Mouse (Mus musculus) hindbrain, postnatal 0 days (tissue): ENCODE results near the gene Pde4d. TPM values are rescaled to one million over a fixed set of nuclear protein-coding genes. Genes with fewer than 3 reads are reported as not detected.
A peak's percentile ranks its signal among the peaks of the same experiment; 100 is the strongest.

Source experiments
- ATAC-seq: fragments of 200-750 bp; cut with Nextera tagmentation; 2 replicates; pipeline ENCODE4 v1.8.0; 2017; ENCODE audit warnings: mild to moderate bottlenecking, moderate TSS enrichment, moderate library complexity
- DNase-seq: peaks from one replicate; pipeline ENCODE4 v3.0.0-alpha.2; 2015; ENCODE audit warnings: low spot score
- H3K27ac ChIP-seq: fragments of 300-500 bp; sonication (generic); 2 replicates; pipeline ENCODE4 v1.5.1; 2014; ENCODE audit warnings: mild to moderate bottlenecking
- H3K27me3 ChIP-seq: fragments of 300-500 bp; sonication (generic); 2 replicates; pipeline ENCODE4 v1.6.1; 2014; ENCODE audit warnings: low read length, mixed read lengths; ENCODE audit not compliant: insufficient read depth
- H3K36me3 ChIP-seq: fragments of 300-500 bp; sonication (generic); 2 replicates; pipeline ENCODE4 v1.6.1; 2014; ENCODE audit warnings: low read length, mixed read lengths; ENCODE audit not compliant: insufficient read depth
- H3K4me1 ChIP-seq: fragments of 300-500 bp; sonication (generic); 2 replicates; pipeline ENCODE4 v1.6.1; 2014; ENCODE audit warnings: antibody characterized with exemption, low read length, mixed read lengths; ENCODE audit not compliant: insufficient read depth
- H3K4me2 ChIP-seq: fragments of 300-500 bp; sonication (generic); 2 replicates; pipeline ENCODE4 v1.6.1; 2014; ENCODE audit warnings: low read depth, mild to moderate bottlenecking, low read length, moderate library complexity, mixed read lengths
- H3K4me3 ChIP-seq: fragments of 300-500 bp; sonication (generic); 2 replicates; pipeline ENCODE4 v1.5.1; 2014; ENCODE audit warnings: low read length
- H3K9ac ChIP-seq: fragments of 300-500 bp; sonication (generic); replicated peaks from 2 replicates; pipeline ENCODE4 v1.6.1; 2014; ENCODE audit warnings: mild to moderate bottlenecking, low read length, moderate library complexity, mixed read lengths
- H3K9me3 ChIP-seq: fragments of 300-500 bp; sonication (generic); 2 replicates; pipeline ENCODE4 v1.6.1; 2016; ENCODE audit warnings: low read length, mixed read lengths
- CTCF ChIP-seq: IDR thresholded peaks from 2 replicates; pipeline ENCODE4 v1.5.1; 2016; ENCODE audit warnings: antibody characterized with exemption, control low read depth, low read depth
- WGBS: fragments of 180-500 bp; shearing (Covaris S2); extraction: QIAGEN DNeasy Blood & Tissue Kit; methylation state at CpG from one replicate; pipeline ENCODE4 v1.1.7; 2014; 5-methylcytosine and 5-hydroxymethylcytosine counted together
- polyA plus RNA-seq: library from polyadenylated mRNA; unstranded; fragments of >200 nt; fragmentation: Nextera tagmentation; extraction: Ambion mirVana; gene quantifications from 2 replicates; pipeline ENCODE4 v1.2.1, GENCODE M21; 2015
- total RNA-seq: library from RNA; depleted of rRNA; stranded (reverse); fragments of >200 nt; gene quantifications from 2 replicates; pipeline ENCODE4 v1.2.3, GENCODE M21; 2014

Pde4d gene
- total and polyA plus RNA-seq, 2 experiments from 2014 or later, result 19.3 to 77.1 TPM

GRCm38 (mm10) chr13:109487378-109487777 is 1037.6 kb downstream of the Pde4d start:
- DNase-seq, result peak; percentile 66
- Histone ChIP-seq H3K4me1 (peaks cover 3% of the 10 kb centered on the region; the same call in 1 of the 2 replicates), H3K36me3 (no peaks in the 10 kb centered on the region), H3K9ac (no peak overlapping the region), H3K4me3 (no peak overlapping the region), H3K27me3 (no peaks in the 10 kb centered on the region), H3K4me2 (no peak overlapping the region), H3K9me3 (no peaks in the 10 kb centered on the region), H3K27ac (no peak overlapping the region)
- 43% methylated on average over 2 of the region's 2 CpGs for WGBS
- 0 out of 2 replicates have a peak, but pooled peaks have one; percentile 45 for ATAC-seq
- TF ChIP-seq CTCF, result no peak

GRCm38 (mm10) chr13:109490853-109491252 is 1041.1 kb downstream of the Pde4d start:
- Histone ChIP-seq H3K9me3 (no peaks in the 10 kb centered on the region), H3K4me2 (no peak overlapping the region), H3K4me3 (no peak overlapping the region), H3K27ac (no peak overlapping the region), H3K4me1 (peaks cover 3% of the 10 kb centered on the region; the same call in 1 of the 2 replicates), H3K27me3 (no peaks in the 10 kb centered on the region), H3K9ac (no peak overlapping the region), H3K36me3 (no peaks in the 10 kb centered on the region)
- 29% methylated on average over 2 of the region's 2 CpGs for WGBS
- peak; percentile 5 for DNase-seq
- no peak for TF ChIP-seq CTCF
- no peak for ATAC-seq

- Histone ChIP-seq H3K9me3 (no peaks in the 10 kb centered on the region), H3K4me3 (no peak overlapping the region), H3K4me1 (peaks cover 3% of the 10 kb centered on the region; the same call in 1 of the 2 replicates), H3K36me3 (no peaks in the 10 kb centered on the region), H3K27me3 (no peaks in the 10 kb centered on the region), H3K27ac (no peak overlapping the region), H3K9ac (no peak overlapping the region), H3K4me2 (no peak overlapping the region)
- WGBS, result 34% methylated on average over 4 of the region's 4 CpGs
- DNase-seq, result no peak
- ATAC-seq, result no peak
- no peak for TF ChIP-seq CTCF
Measured at GRCm38 (mm10) chr13:109491829-109492228, 1042.1 kb downstream of the Pde4d start.

- WGBS, result 77% methylated on average over 9 of the region's 9 CpGs
- no peak overlapping the region for H3K27ac ChIP-seq
- H3K9me3 ChIP-seq, result no peaks in the 10 kb centered on the region
Measured at GRCm38 (mm10) chr13:109500336-109500735, 1050.6 kb downstream of the Pde4d start.

GRCm38 (mm10) chr13:109502796-109503195 is 1053.0 kb downstream of the Pde4d start:
- Histone ChIP-seq H3K27me3 (no peaks in the 10 kb centered on the region), H3K9me3 (no peaks in the 10 kb centered on the region), H3K9ac (no peak overlapping the region), H3K4me1 (no peaks in the 10 kb centered on the region), H3K4me3 (no peak overlapping the region), H3K27ac (no peak overlapping the region), H3K36me3 (no peaks in the 10 kb centered on the region), H3K4me2 (no peak overlapping the region)
- TF ChIP-seq CTCF, result no peak
- ATAC-seq (no peak; the same call in 1 of the 2 replicates), DNase-seq (no peak)
- 89% methylated on average over 7 of the region's 7 CpGs for WGBS

More at GRCm38 (mm10) chr13:109500336-109500735, 1050.6 kb downstream of the Pde4d start:
- Histone ChIP-seq H3K27me3 (no peaks in the 10 kb centered on the region), H3K4me2 (no peak overlapping the region), H3K9ac (no peak overlapping the region), H3K36me3 (no peaks in the 10 kb centered on the region), H3K4me3 (no peak overlapping the region), H3K4me1 (no peaks in the 10 kb centered on the region)
- DNase-seq (no peak), ATAC-seq (no peak)
- no peak for TF ChIP-seq CTCF

- H3K9ac ChIP-seq, result no peak overlapping the region
- no peak overlapping the region for H3K4me2 ChIP-seq
- TF ChIP-seq CTCF, result no peak
- H3K27me3 ChIP-seq, result no peaks in the 10 kb centered on the region
- 64% methylated on average over 7 of the region's 7 CpGs for WGBS
- no peaks in the 10 kb centered on the region for H3K4me1 ChIP-seq
- DNase-seq (no peak), ATAC-seq (no peak)
- no peak overlapping the region for H3K4me3 ChIP-seq
- H3K36me3 ChIP-seq, result no peaks in the 10 kb centered on the region
- no peak overlapping the region for H3K27ac ChIP-seq
- H3K9me3 ChIP-seq, result no peaks in the 10 kb centered on the region
Measured at GRCm38 (mm10) chr13:109506754-109507153, 1057.0 kb downstream of the Pde4d start.

- Histone ChIP-seq H3K9ac (no peak overlapping the region), H3K4me2 (no peak overlapping the region)
Measured at GRCm38 (mm10) chr13:109508472-109508871, 1058.7 kb downstream of the Pde4d start.

More at GRCm38 (mm10) chr13:109508472-109508871, 1058.7 kb downstream of the Pde4d start:
- ATAC-seq (no peak), DNase-seq (no peak)
- WGBS, result 88% methylated on average over 4 of the region's 4 CpGs
- Histone ChIP-seq H3K27me3 (no peaks in the 10 kb centered on the region), H3K9me3 (no peaks in the 10 kb centered on the region), H3K36me3 (no peaks in the 10 kb centered on the region), H3K27ac (no peak overlapping the region), H3K4me3 (no peak overlapping the region), H3K4me1 (no peaks in the 10 kb centered on the region)
- TF ChIP-seq CTCF, result no peak
